Mouse (Mus musculus): ENCODE results near the gene Bri3bp.
"Not testable (repeated sequence)": the region's sequence is repeated elsewhere in the genome, so short reads cannot be mapped to it uniquely, and the experiment has no call there.

The Bri3bp gene

DNA sequence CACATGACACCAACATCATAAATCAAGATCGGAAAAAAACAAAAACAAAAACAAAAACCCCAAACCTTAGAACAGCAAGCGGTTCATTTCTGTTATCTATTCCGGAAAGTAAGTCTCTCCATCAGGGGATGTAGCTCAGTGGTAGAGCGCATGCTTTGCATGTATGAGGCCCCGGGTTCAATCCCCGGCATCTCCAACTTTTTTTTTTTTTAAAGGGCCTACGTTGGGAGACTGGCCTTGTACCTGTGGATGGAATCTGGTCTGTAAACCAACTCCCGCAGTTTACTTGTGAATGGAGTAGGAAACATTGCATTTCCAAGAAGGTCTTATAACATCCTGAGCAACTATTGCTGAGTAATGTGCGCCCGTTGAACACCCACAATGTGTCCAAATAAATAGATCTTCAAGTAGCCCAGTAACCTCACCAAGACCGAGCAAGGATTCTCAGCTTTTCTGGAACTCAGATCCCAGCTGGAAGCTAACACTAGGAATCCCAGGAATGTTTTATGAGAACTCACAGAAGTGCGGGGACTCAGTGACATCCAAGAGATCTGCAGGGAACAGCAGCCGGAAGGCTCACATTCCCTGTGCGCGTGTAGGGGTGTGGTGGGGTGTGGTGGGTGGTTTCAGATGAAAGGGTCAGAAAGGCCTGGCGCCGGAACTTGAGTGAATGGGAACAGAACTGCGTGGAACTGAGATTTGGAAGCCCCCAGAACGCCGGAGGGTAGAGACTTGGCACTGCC is 31.8 kb upstream of the Bri3bp start:
- DNase-seq (ENCODE audit: low spot score), result peak; percentile 27

DNA sequence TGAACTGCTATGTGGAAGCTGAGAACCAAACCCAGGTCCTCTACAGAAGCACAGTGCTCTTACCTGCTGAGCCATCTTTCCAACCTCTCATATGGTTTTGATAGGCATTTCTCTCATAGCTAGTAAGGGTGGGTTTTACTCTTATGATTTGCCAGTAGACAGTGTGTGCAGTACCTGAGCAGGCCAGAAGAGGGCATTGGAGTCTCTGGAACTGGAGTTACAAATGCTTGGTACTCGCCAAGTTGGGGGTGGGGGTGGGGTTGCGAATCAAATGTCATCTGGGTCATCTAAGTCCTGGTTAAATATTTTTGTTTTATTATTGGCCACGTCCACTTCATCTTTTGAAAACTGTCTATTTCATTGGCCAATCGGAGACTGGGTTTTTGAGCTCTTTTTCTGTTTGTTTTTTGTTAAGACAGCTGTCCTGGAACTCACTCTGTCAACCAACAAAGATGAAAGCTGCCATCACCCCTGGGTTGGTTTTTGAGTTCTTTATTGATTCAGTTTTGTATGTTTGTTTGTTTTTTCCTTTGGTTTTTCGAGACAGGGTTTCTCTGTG is 29.3 kb upstream of the Bri3bp start:
- DNase-seq (ENCODE audit: low spot score), result peak; percentile 35

DNA sequence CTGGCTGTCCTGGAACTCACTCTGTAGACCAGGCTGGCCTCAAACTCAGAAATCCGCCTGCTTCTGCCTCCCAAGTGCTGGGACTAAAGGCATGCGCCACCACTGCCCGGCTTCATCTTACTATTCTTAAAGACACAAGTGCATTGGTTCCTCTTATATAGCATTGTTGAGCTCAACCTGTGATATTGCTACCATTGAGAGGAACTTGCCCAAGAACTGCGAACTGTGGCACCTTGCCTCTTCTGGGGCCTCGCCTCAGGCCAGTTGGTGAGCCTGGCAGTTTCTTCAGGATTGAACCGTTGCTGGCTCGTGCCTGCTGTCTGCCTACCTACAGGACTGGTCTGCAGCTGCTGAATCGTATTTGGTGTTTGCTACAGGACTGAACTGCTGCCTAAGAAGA is 28.8 kb upstream of the Bri3bp start:
- not testable (repeated sequence) for DNase-seq (ENCODE audit: low spot score)

DNA sequence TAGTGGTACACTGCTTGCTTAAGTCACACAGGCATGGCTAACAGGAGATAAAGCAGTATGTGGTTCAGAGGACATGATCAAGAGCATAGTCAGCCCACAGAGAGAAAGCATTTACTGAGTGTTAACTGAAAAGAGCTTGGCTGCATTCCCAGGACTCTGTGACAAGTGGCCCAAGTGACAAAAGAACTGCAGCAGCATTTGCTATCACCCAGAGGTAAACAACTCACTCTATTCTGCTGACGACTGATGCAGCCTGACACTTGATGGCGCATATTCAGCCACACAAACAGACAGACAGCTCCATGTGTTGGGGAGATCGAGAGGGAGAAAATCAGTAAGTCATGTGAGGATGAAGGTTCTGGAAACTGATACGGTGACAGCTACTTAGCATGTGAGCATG is 27.6 kb upstream of the Bri3bp start:
- DNase-seq (ENCODE audit: low spot score), result no peak

DNA sequence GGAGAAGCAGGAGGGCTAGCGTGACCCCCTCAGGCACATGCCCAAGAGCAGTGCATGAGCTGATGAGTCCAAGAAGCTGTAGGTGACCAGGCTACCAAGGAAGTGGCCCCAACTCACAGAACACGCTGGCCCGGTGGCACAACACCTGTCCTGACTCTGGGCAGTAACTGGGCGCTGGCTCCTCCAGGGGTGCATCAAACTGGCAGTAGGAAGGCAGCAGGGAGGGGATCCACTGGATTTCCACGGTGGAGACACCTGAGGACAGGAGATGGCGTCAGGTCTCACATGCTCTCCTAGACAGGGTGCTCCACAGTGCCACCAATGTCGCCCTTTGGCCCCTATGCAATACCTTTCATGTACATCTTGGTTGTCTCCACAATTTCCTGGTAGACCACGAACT is 25.2 kb upstream of the Bri3bp start:
- DNase-seq (ENCODE audit: low spot score), result no peak

DNA sequence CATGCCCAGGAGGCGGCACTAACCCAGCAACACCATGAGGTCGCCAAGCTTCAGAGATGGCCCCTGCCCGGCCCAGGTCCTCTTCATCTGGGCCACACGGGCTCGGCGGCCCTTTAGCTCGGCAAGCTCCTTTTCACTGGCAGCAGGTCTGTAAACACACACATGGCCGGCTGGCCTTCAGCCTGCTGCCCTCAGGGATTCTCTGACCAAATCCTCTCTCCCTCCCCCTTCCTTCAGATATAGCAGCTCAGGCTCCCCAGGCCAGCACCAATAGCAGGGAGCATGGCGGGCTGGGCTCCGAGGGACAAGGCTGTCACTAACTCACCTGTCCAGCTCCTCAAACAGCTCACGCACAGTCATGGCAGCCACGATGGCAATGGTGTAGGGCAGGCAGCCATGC is 22.7 kb upstream of the Bri3bp start:
- DNase-seq (ENCODE audit: low spot score), result no peak

DNA sequence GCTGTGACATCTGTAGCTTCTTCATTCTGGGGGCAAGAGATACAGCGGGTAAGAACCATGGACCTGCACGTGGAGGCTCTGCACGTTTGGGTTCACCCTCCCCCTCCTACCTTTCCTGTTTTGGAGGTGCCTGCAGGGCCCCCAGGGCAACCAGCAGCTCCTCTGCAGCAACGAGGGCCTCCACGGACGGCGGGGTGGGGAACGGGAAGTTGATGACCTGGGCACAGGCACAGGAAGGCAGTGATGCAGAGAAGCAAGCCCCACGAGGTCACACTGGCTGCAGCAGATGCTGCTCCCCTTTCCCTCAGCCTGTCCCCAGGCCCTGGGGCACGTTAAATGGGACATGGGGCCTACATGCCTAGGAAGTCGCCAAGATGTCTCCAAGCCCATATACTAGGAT is 22.2 kb upstream of the Bri3bp start:
- no peak for DNase-seq (ENCODE audit: low spot score)

DNA sequence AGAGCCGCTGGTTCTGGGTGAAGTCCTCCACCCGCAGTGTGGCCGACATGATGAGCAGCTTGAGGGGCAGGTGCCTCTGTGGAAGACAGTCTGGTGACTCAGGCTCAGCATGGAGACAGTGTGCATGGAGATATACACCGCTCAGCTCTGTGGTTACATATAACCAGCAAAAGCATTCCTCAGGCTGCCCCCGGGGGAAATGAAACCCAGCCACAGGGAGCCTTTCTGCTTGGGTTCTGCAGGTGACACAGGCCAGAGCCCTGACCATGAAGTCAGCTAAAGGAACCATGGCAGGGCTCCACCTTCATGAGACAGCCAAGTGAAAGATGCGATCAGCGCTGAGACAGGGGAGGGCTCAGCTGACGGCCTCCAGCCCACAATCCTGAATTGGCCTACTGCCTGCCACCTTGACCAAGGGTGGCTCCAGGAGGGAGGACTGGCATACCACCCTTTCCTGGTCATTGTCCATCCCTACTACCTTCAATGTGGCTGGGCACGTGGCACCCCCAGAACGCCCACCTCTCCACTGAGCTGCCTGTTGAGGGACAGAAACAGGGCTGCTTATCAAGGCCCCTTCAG is 15.6 kb upstream of the Bri3bp start:
- no peak for DNase-seq (ENCODE audit: low spot score)

DNA sequence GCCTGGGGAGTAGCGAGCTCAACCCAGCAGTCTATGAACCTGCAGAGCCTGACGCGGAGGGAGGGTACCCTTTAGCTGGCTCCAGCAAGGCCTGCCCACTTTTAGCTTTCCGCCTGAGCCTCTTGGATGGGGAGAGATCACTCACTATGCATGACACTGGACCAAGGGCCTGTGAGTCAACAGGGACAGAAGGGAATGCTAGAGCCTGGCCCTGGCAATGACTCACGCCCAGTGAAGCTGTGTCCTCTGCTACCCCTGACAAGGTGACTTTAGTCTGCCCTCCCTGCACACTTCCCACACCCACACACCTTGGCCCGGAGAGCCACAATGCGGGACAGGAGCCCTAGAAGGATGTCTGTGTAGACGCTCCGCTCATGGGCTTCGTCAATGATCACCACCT is 15.0 kb upstream of the Bri3bp start:
- no peak for DNase-seq (ENCODE audit: low spot score)

DNA sequence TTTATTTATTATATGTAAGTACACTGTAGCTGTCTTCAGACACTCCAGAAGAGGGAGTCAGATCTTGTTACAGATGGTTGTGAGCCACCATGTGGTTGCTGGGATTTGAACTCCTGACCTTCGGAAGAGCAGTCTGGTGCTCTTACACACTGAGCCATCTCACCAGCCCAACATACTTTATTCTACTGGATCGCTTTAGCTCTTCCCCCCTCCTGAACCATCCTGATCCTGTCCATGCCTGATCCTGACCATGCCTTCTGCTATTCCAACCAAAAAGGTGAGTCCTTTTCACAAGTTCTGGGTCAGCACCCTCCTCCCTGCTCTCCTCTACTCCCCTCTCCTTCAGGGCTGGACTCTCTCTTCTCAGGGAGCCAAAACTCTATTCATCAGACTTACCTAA is 9.0 kb upstream of the Bri3bp start:
- DNase-seq (ENCODE audit: low spot score), result not testable (repeated sequence)

DNA sequence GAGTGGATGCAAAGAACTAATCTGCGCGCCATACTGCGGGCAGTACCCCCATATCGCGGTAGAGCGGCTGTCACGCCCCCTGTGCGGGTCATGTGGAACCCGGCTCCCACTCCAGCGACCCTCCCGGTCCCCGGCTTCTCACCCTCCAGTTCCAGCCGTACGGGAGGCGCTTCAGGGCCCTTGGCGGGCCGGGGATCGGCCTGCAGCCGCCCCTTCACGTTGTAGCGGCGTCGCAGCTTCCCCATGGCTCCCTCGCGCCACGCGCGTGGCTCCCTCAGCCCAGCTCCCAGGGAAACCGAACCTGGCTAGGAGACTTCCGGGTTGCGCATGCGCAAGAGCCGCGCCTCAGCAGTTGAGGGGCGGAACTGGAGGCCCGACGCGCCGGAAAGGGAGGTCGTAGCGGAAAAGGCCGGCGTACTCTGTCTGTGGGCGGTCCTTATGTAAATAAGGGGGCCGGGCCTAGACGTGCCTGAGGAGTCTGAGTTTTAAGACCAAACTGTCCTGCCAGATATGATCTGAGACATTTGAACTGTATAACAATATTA is 7.5 kb upstream of the Bri3bp start, which contains the start of gene Dhx37:
Gene Dhx37 (minus strand): TSS at position 329 of the 545 bp plus-strand sequence.
- DNase-seq (ENCODE audit: low spot score), result peak; percentile 91

DNA sequence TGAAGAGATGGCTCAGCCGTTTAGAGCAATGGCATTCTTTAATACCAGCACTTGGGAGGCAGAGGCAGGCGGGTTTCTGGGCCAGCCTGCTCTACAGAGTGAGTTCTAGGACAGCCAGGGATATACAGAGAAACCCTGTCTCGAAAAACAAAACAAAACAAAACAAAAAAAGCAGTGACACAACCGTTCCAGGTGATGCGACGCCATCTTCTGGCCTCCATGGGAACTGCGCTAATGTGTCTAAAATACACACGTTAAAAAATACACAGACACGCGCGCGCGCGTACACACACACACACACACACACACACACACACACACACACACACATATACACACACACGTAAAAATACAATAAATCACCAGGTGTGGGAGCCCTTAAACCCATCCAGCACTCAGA is 7.0 kb upstream of the Bri3bp start:
- not testable (repeated sequence) for DNase-seq (ENCODE audit: low spot score)

DNA sequence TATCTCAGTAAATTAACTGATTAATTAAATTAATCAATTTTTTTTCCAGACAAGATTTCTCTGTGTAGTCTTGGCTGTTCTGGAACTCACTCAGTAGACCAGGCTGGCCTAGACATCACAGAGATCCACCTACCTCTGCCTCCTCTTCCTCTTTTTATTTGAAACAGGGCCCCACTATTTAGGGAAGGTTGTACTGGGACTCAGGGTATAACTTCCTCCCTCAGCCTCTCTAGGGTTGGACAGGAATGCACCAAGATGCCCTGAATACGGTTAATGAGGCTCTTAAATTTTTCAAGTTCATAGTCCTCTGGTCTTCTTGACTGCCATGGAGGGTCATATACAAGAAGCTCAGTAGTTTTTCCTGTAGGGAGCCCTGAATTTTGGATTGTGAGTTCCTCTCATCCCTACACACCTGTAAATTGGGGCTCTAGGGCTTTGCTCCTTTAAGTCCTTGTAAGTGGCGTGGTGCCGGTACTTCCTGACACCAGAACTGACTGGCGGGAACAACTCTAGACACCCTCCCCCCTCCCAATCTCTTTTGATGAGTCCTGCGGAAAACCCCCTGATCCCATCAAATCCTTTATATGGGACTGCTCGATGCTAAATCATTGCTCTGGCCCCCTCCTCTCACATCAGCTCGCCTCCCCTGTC is 660 bp upstream of the Bri3bp start:
- no peak for DNase-seq (ENCODE audit: low spot score)

DNA sequence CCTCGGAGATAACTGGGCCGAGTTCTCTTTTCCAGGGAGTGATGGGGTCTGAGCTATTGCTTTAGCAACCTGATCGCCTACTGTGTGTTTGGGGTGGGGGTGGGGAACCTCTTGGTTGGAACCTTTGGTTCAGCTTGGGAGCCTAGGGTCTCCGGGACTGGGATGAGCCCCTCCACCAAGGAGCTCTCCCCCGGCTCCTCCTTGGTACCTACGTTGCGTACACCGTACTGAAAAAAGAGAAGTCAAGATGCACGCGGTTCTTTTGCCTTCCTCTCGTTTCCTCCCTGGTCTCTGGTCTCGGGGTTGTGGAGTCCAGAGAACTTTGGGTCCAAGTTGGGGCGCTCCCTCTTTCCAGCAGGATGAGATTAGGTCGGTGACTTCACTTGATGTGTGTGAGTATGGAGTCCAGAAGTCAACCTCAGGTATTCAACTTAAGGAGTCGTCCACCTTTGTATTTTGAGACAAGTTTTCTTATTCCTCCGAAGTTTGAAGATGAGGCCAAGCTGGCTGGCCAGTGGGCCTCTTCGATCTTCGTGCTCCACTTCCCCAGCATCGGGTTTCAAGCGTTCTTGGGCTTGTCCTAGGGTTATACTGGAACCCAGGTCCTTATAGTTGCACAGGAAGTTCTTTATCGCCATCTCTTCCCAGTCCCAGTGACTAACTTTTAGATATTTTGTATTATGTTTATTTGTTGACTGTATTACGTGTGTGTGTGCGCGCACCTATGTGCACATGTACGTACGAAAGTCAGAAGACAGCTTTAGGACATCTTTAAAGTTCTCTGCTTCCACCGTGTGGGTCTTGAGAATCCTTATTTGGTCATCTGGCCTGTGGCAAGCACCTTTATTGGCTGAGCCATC is 998 bp downstream of the Bri3bp start:
- no peak for DNase-seq (ENCODE audit: low spot score)

DNA sequence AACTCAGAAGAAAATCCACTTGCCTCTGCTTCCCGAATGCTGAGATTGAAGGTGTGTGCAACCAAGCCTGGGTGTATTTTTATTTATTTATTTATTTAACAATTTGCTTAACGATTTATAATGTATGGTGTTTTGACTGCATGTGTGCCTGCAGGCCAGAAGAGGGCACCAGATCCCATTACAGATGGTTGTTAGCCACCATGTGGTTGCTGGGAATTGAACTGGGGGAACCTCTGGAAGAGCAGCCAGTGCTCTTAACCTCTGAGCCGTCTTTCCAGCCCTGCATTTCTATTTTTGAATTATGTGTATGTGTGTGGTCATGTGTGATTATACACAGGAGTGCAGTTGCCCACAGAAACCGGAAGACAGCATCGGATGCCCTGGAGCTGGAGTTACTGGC is 2.0 kb downstream of the Bri3bp start:
- no peak for DNase-seq (ENCODE audit: low spot score)

DNA sequence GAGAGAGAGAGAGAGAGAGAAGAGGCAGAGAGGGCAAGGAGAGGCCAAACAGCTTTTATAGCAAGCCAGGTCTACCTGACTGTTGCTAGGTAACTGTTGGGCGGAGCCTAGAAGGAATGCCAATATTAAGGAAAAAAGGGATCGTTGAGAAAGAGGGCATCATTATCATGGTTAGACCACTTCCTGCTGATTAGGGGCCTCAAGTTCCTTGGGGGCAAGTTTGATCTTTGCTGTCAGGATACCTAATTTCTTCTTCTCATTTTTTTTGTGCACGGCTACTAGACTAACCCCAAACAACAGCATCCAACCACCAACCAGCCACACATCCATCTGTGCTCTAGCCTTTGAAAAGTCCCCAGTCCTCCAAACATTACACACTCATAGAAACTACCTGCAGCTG is 2.5 kb downstream of the Bri3bp start:
- no peak for DNase-seq (ENCODE audit: low spot score)

DNA sequence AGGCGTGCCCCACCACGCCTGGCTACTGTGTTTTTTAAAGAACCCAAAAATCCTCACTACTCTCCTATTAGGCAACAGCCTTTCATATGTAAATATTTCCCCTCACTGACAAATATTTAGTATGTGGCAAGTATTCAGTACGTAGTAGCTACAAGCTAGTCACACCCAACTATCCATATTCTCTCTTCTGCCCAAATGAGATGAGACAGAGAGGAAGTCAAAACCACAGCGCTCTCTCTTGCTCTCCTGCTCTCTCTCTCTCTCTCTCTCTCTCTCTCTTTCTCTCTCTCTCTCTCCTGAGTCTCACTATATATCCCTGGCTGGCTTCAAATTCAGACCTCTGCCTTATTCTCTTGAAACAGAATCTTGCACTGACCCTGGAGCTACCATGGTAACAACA is 3.2 kb downstream of the Bri3bp start:
- no peak for DNase-seq (ENCODE audit: low spot score)

DNA sequence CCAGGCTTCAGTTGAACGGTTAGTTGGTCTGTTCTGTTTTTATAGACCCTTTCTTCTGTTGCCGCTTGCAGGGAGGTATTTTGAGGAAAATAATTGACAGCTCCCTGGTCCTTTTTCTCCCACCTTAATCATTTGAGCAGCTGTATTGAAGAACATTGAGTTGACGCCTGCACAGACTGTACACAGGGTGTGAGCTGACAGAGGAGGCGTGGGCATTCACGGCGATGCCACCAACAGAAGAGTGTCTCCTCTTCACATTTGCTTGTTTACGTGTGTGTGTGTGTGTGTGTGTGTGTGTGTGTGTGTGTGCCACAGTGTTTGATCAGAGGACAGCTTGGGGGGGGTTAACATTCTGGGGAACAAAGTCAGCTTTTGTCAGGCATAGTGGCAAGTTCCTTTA is 5.0 kb downstream of the Bri3bp start:
- DNase-seq (ENCODE audit: low spot score), result no peak

DNA sequence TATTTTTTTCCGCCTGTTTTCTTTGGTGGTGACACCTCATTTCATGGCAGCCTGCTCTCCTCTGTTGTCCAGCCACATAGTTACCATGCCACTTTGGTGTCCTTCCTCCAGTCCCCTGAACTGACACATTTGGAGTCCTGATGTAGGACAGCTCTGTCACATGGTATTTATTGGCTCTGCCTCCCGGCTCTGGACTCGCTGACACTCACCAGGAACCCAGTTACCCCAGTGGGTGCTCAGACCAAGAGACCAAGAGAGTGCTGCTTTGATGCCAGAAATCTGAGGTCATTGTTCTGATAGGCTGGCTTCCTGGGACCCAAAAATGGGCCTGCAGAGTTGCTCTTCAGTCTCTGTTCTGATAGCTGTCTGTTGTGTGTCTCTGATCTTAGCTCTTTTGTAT is 6.7 kb downstream of the Bri3bp start:
- DNase-seq (ENCODE audit: low spot score), result no peak

DNA sequence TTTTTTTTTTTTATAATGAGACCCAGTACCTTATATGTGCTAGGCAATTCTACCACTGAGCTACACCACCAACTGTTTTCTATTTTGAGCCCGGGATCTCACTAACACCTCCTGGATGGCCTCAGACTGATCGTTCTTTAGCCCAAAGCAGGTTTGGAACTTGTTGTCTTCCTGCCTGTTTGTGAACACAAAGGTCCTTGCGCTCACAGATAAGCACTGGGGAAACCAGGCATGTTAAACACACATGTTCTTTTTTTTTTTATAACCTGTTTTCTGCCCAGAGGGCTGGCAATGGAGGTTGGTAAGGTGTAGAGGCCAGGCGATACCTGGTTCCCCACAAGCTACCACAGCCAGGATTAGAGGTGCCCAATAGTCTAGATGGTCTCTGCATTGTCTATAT is 7.3 kb downstream of the Bri3bp start:
- DNase-seq (ENCODE audit: low spot score), result no peak

DNA sequence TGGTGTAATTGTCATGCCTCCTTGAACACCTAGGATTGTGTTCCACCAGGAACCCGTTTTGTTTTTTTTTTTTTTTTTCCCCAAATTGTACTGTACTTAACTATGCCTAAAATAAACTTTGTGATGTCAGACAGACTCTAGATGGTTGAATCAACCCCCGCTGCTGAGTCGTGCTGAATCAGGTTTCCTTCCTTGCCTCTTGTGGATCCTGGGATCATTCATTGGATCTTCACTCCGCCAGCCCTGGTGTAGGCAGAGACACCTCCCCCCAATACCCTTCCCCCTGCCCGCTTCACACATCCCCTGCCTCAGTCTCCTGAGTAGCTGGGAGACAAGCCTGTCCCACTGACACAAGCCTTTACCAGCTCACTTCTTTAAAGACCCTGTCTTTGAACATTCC is 7.9 kb downstream of the Bri3bp start:
- no peak for DNase-seq (ENCODE audit: low spot score)

DNA sequence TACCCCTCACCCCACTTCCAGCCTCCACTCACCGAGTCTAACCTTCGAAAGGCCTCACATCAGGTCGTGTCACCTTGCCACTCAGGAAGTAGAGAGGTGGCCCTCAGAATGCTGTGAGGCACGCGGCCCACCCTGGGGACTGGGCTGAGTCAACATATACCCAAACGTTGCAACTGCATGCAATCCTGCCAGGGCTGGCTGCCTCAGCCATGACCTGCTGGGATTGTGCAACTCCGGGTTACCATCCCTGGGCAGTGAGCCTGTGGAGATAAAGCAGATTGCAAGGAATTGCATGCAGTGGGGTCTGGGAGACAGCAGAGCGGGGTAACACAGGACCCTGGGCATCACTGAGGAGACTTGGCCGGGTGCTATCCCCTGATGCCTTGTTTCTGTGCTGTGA is 11.2 kb downstream of the Bri3bp start:
- no peak for DNase-seq (ENCODE audit: low spot score)

All from urinary bladder, postnatal 25 days (tissue).